Mouse (Mus musculus): ENCODE measurements at regions not wholly inside any gene's neighbourhood (a gene's known extent, or its start where the extent isn't known, plus 50 kb on each side); places are given as distances from the start of the nearest gene placed in this dataset.
A peak's percentile ranks its signal among the peaks of the same experiment; 100 is the strongest.

DNA sequence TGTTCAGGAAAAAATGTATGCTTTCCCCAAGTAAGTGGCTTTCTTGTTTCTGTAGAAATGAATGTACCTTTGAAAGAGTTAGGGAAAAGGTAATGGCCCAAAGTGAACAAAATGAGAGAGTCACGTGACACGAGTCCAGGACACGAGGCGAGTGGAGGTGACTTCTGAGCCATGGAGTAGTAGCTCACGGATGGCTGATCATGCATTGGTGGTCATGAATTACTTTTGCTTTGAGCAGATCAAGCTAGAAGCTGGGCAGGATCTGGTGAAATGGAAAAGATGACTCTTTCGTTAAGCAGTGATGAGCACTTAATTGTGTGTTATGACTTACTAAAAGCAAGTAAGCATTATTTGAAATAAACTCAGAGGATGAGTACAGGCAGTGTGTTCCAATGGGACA lies 101.6 kb upstream of the Rpl34 start:
- intact Hi-C loops (cut with DNase I), result no loop called here
- Histone ChIP-seq H3K4me3 (no peak overlapping the region), H3K79me2 (replicated peaks; ENCODE audit: control insufficient read depth, insufficient read depth, low read length) (no peaks in the 10 kb centered on the region), H3K27me3 (ENCODE audit: control insufficient read depth, insufficient read depth, low read length) (no peaks in the 10 kb centered on the region), H3K4me1 (ENCODE audit: control insufficient read depth, insufficient read depth, low read length) (no peaks in the 10 kb centered on the region), H3K36me3 (ENCODE audit: control insufficient read depth, insufficient read depth, low read length) (no peaks in the 10 kb centered on the region), H3K27ac (no peak overlapping the region), H3K9ac (ENCODE audit: low read depth, low read length) (no peak overlapping the region)
- TF ChIP-seq CTCF (IDR thresholded peaks at IDR 0.05) (no peak), EP300 (IDR thresholded peaks at IDR 0.05; ENCODE audit: insufficient read depth, low read depth, low read length) (no peak), POLR2A (IDR thresholded peaks at IDR 0.05; ENCODE audit: insufficient read depth, low read depth, low read length) (no peak)
- 88% methylated on average over 6 of the region's 6 CpGs for WGBS
- no peak for DNase-seq

DNA sequence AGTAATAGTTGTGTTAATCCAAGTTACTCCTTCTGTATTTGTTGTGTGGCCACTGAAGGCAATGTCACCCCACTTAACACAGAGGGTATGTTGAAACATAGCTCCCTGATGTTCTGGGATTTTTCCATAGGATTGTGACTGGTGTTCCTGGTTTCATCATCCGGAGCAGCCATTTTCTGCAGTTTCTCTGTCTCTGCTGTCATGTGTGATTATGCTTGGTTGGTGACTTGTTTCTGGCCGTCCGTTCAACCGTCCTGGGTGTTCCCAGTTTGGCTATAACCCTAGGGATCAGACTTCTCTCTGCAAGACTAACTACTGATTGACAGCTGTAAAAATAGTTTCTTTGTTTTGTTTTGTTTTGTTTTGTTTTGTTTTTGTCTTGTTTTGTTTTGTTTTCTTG lies 98.1 kb upstream of the Rpl34 start:
- Histone ChIP-seq H3K9ac (ENCODE audit: low read depth, low read length) (no peak overlapping the region), H3K36me3 (ENCODE audit: control insufficient read depth, insufficient read depth, low read length) (no peaks in the 10 kb centered on the region), H3K27me3 (ENCODE audit: control insufficient read depth, insufficient read depth, low read length) (no peaks in the 10 kb centered on the region), H3K4me1 (ENCODE audit: control insufficient read depth, insufficient read depth, low read length) (no peaks in the 10 kb centered on the region), H3K79me2 (replicated peaks; ENCODE audit: control insufficient read depth, insufficient read depth, low read length) (no peaks in the 10 kb centered on the region), H3K4me3 (no peak overlapping the region), H3K27ac (no peak overlapping the region)
- TF ChIP-seq CTCF (IDR thresholded peaks at IDR 0.05), result no peak
- TF ChIP-seq EP300 (IDR thresholded peaks at IDR 0.05; ENCODE audit: insufficient read depth, low read depth, low read length), result no peak
- TF ChIP-seq POLR2A (IDR thresholded peaks at IDR 0.05; ENCODE audit: insufficient read depth, low read depth, low read length), result no peak
- 81% methylated on average over 4 of the region's 4 CpGs for WGBS
- intact Hi-C loops (cut with DNase I), result no loop called here
- no peak for DNase-seq

- TF ChIP-seq EP300 (IDR thresholded peaks at IDR 0.05; ENCODE audit: insufficient read depth, low read depth, low read length), result no peak
- no peak for TF ChIP-seq CTCF (IDR thresholded peaks at IDR 0.05)
- no peak for TF ChIP-seq POLR2A (IDR thresholded peaks at IDR 0.05; ENCODE audit: insufficient read depth, low read depth, low read length)
- Histone ChIP-seq H3K36me3 (ENCODE audit: control insufficient read depth, insufficient read depth, low read length) (no peaks in the 10 kb centered on the region), H3K4me3 (no peak overlapping the region), H3K4me1 (ENCODE audit: control insufficient read depth, insufficient read depth, low read length) (no peaks in the 10 kb centered on the region), H3K9ac (ENCODE audit: low read depth, low read length) (no peak overlapping the region), H3K27ac (no peak overlapping the region), H3K79me2 (replicated peaks; ENCODE audit: control insufficient read depth, insufficient read depth, low read length) (no peaks in the 10 kb centered on the region), H3K27me3 (ENCODE audit: control insufficient read depth, insufficient read depth, low read length) (no peaks in the 10 kb centered on the region)
- intact Hi-C loops (cut with DNase I), result no loop called here
- 66% methylated on average over 4 of the region's 4 CpGs for WGBS
- DNase-seq, result no peak
These were observed 97.7 kb upstream of the Rpl34 start for GRCm38 (mm10) chr3:130827934-130828333.

GRCm38 (mm10) chr3:130827021-130827420 lies 96.8 kb upstream of the Rpl34 start:
- Histone ChIP-seq H3K27ac (no peak overlapping the region), H3K27me3 (ENCODE audit: control insufficient read depth, insufficient read depth, low read length) (no peaks in the 10 kb centered on the region), H3K9ac (ENCODE audit: low read depth, low read length) (no peak overlapping the region), H3K79me2 (replicated peaks; ENCODE audit: control insufficient read depth, insufficient read depth, low read length) (no peaks in the 10 kb centered on the region), H3K36me3 (ENCODE audit: control insufficient read depth, insufficient read depth, low read length) (no peaks in the 10 kb centered on the region), H3K4me3 (no peak overlapping the region), H3K4me1 (ENCODE audit: control insufficient read depth, insufficient read depth, low read length) (no peaks in the 10 kb centered on the region)
- TF ChIP-seq CTCF (IDR thresholded peaks at IDR 0.05), result no peak
- no peak for TF ChIP-seq POLR2A (IDR thresholded peaks at IDR 0.05; ENCODE audit: insufficient read depth, low read depth, low read length)
- TF ChIP-seq EP300 (IDR thresholded peaks at IDR 0.05; ENCODE audit: insufficient read depth, low read depth, low read length), result no peak
- intact Hi-C loops (cut with DNase I), result no loop called here
- 52% methylated on average over 6 of the region's 6 CpGs for WGBS
- no peak for DNase-seq

GRCm38 (mm10) chr3:130819837-130820098 lies 89.6 kb upstream of the Rpl34 start:
- H3K27me3 ChIP-seq (ENCODE audit: control insufficient read depth, insufficient read depth, low read length), result no peaks in the 10 kb centered on the region
- no peak for DNase-seq
- H3K36me3 ChIP-seq (ENCODE audit: control insufficient read depth, insufficient read depth, low read length), result no peaks in the 10 kb centered on the region
- H3K4me3 ChIP-seq, result no peak overlapping the region
- no peaks in the 10 kb centered on the region for H3K4me1 ChIP-seq (ENCODE audit: control insufficient read depth, insufficient read depth, low read length)
- intact Hi-C loops (cut with DNase I), result loop anchor here (1.0 kb wide), 1 partner anchor 418 kb away; no protein-coding TSS in a partner anchor
- H3K27ac ChIP-seq, result no peak overlapping the region
- WGBS, result 91% methylated on average over 9 of the region's 9 CpGs
- TF ChIP-seq POLR2A (IDR thresholded peaks at IDR 0.05; ENCODE audit: insufficient read depth, low read depth, low read length), result no peak
- no peak for TF ChIP-seq EP300 (IDR thresholded peaks at IDR 0.05; ENCODE audit: insufficient read depth, low read depth, low read length)
- no peak for TF ChIP-seq CTCF (IDR thresholded peaks at IDR 0.05)
- H3K9ac ChIP-seq (ENCODE audit: low read depth, low read length), result no peak overlapping the region
- H3K79me2 ChIP-seq (replicated peaks; ENCODE audit: control insufficient read depth, insufficient read depth, low read length), result no peaks in the 10 kb centered on the region

GRCm38 (mm10) chr3:130819031-130819836 lies 89.0 kb upstream of the Rpl34 start:
- no peaks in the 10 kb centered on the region for H3K4me1 ChIP-seq (ENCODE audit: control insufficient read depth, insufficient read depth, low read length)
- H3K4me3 ChIP-seq, result peak overlapping the region; percentile 29; the same call in 1 of the 2 replicates
- H3K9ac ChIP-seq (ENCODE audit: low read depth, low read length), result 0 out of 2 replicates have a peak overlapping the region, but pooled peaks have one; percentile 28
- H3K27me3 ChIP-seq (ENCODE audit: control insufficient read depth, insufficient read depth, low read length), result no peaks in the 10 kb centered on the region
- H3K36me3 ChIP-seq (ENCODE audit: control insufficient read depth, insufficient read depth, low read length), result no peaks in the 10 kb centered on the region
- intact Hi-C loops (cut with DNase I), result loop anchor here (1.0 kb wide), 1 partner anchor 418 kb away; no protein-coding TSS in a partner anchor
- TF ChIP-seq POLR2A (IDR thresholded peaks at IDR 0.05; ENCODE audit: insufficient read depth, low read depth, low read length) (no peak), CTCF (IDR thresholded peaks at IDR 0.05) (no peak), EP300 (IDR thresholded peaks at IDR 0.05; ENCODE audit: insufficient read depth, low read depth, low read length) (no peak)
- no peak for DNase-seq
- H3K79me2 ChIP-seq (replicated peaks; ENCODE audit: control insufficient read depth, insufficient read depth, low read length), result no peaks in the 10 kb centered on the region
- no peak overlapping the region for H3K27ac ChIP-seq
- WGBS, result 49% methylated on average over 17 of the region's 17 CpGs

All from heart, adult 2 months (tissue).